Mouse (Mus musculus): ENCODE data around the gene Mtch2. TPM values are rescaled to one million over a fixed set of nuclear protein-coding genes. Genes with fewer than 3 reads are reported as not detected.
"Not testable (repeated sequence)": the region's sequence is repeated elsewhere in the genome, so short reads cannot be mapped to it uniquely, and the experiment has no call there.

Gene Mtch2
- 100 to 1,000 TPM; 146 to 157 TPM for total RNA-seq (2021)
- long read RNA-seq, experiment 1, transcript Mtch2-205 (13 exons, 2,596 nt): major isoform, 132 of 164 reads
- long read RNA-seq, experiment 1, partial matches to known transcripts: 6 of 164 reads
- long read RNA-seq, experiment 1, other reads (novel, unspliced or antisense): 25 of 164 reads
- long read RNA-seq, experiment 2, transcript Mtch2-205 (13 exons, 2,596 nt): major isoform, 109 of 132 reads
- long read RNA-seq, experiment 2, partial matches to known transcripts: 10 of 132 reads
- long read RNA-seq, experiment 2, other reads (novel, unspliced or antisense): 12 of 132 reads

DNA sequence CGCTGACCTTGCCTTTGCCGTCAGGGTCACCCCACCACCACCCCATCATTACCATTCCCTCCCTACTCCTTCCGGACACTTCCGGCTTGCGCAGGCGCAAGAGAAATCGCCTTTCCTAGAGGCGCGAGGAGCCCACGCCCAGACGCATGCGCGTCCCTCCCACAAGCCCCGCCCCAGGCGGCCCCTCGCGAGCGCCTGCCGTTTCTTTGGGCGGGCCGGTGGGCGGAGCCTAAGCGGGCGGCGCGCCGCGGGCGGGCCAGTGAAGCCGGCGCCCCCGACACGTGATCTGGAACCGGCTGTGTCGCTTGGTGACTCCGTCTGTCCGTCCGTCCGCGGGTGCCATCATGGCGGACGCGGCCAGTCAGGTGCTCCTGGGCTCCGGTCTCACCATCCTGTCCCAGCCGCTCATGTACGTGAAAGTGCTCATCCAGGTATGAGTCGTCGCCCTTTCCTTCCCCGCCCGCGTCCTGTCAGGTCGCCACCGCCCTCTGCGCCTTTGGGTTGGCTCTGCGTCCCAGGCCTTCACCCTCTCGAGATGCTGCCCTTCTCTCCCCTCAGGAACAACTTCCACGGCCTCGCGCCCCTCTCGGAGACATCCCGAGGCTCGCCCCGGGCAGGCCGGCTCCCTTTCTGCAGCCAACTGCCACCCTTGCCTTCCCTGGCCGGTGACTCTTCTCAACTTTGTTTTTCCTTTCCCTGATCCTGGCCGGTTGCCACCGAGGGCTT is at the start of gene Mtch2:
TSS of gene Mtch2 (plus strand) at position 201 of the 726 bp plus-strand sequence.
- peak; percentile 98 for DNase-seq (ENCODE audit: low spot score)

DNA sequence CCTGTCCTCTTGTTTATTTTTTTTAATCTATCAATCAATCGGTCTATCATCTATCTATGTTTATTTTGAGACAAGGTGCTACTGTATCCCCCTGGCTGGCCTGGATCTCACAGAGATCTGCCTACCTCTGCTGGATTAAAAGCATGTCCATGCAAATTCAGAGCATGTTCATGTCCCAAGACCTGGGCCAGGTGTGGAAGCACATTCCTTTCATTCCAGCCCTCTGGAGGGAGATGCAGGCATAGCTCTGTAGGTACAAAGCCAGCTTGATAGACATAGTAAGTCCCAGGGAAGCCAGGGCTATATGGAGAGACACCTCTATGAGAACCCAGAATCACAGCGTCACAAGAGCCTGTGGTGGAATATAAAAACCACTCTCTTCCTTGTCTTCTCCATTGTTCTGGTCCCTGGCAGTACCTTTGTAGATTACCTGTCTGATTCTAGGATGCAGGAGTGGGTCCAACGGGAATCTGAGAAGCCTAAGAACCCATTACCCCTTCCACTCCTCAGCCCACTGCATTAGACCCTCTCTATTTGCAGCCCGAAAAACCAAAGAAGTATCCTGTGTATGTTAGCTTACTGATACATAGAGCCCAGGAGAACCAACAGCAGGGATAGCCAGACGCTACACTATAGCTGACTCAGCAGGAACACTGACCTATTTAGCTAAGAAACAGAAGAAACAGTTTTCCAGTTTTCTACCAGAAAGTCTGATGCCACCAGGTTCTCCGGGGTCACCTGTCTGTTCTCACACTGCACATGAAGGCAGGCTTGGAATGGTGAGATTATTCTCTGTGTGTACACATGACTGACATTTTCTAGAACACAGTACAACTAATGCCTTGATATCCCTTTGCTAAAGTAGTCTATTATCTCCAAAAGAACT is 38.5 kb upstream of the Mtch2 start:
- no peak for DNase-seq (ENCODE audit: low spot score)

DNA sequence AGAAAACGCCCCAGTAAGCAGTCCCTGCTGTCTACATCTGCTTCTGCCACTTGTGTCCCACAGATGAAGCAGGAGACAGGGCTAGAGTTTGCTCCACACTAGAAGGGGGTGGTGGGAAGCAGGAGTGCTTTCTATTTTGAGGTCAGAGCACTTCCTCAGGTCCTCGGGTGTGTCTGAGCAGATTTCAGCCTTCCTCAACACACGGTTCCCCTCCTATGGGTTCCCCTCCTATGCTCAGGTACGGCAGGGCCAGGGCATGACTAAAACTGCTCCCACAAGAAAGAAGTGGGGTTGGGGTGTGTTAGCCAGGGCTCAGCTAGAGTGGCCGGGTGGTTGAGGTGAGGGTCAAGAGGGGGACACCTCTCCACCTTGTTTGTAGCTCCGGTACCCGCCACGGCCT is 36.2 kb upstream of the Mtch2 start:
- no peak for DNase-seq (ENCODE audit: low spot score)

- DNase-seq (ENCODE audit: low spot score): no peak
These were observed 31.7 kb upstream of the Mtch2 start for GRCm38 (mm10) chr2:90815266-90815665.

- no peak for DNase-seq (ENCODE audit: low spot score)
These were observed 30.8 kb upstream of the Mtch2 start for GRCm38 (mm10) chr2:90816144-90816543.

DNA sequence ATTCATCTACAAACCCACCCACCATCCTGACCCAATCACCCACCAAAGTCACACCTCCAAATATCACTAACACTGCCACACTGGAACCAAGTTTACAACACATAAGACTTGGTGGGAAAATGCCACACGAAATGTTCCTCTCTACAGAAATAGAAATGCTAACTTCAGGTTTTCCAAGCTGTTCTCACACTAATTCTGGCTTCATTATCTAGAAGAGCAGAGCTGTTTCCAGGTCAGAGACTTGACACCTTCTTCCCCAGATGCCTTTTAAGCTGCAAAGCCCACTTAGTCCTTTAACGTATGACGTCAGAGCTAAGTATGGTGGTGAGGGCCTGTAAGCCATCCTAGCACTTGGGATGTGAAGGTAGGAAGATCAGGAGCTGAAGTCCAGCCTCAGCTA is 28.2 kb upstream of the Mtch2 start:
- DNase-seq (ENCODE audit: low spot score): no peak

- no peak for DNase-seq (ENCODE audit: low spot score)
These were observed 26.1 kb upstream of the Mtch2 start for GRCm38 (mm10) chr2:90820894-90821293.

DNA sequence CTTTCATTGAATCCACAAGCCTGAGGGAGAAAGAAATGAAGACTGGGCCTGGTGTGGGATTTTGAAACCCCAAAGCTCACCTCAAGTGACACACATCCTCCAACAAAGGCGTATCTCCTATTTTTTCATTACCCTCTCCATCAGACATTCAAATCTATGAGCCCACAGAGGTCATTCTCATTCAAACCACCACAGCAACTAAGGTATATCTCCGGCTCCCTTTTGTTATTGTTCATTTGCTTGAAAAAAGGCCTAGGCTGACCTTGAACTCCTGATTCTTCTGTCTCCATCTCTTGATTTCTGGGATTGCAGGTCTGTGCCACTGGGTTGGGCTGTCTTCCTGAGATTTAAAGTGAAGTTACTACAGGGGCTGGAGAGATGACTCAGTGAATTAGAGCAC is 24.0 kb upstream of the Mtch2 start:
- no peak for DNase-seq (ENCODE audit: low spot score)

GRCm38 (mm10) chr2:90823781-90824180 is 23.2 kb upstream of the Mtch2 start:
- DNase-seq (ENCODE audit: low spot score): no peak

- not testable (repeated sequence) for DNase-seq (ENCODE audit: low spot score)
These were observed 22.4 kb upstream of the Mtch2 start for GRCm38 (mm10) chr2:90824528-90824927.

DNA sequence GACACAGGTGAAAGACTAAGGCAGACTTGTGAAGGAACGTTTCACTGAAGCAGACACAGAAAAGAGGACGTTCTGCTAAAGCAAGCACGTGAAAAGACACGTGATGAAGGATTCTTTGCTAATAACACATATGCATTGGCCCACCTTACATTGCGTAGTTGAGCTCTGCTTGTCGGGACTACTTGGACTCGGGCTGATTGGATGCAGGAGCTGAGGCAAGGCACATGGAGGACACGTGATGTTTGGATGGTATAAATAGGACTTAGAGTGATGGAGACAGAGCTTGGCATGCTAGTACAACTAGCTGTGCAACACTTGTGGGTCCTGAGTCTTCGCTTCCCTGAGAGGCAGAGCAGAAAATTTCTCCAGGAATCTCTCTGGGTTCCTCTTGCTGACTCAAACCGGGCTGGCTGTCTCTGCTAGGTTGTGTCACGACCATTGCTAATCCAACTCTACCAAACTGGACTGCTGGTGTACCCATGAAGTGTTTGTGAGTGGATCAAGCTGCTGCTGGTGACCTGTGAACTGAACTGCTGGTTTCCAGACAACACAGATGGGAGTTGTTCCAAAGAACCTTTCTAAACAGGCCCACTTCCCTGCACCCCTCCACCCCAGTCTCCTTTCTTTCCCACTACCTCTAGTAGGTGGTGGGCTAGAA is 21.3 kb upstream of the Mtch2 start:
- no peak for DNase-seq (ENCODE audit: low spot score)

GRCm38 (mm10) chr2:90828739-90829138 is 18.2 kb upstream of the Mtch2 start:
- no peak for DNase-seq (ENCODE audit: low spot score)

GRCm38 (mm10) chr2:90833502-90833901 is 13.5 kb upstream of the Mtch2 start:
- DNase-seq (ENCODE audit: low spot score): no peak

- DNase-seq (ENCODE audit: low spot score): no peak
These were observed 8.3 kb upstream of the Mtch2 start for GRCm38 (mm10) chr2:90838621-90839020.

- DNase-seq (ENCODE audit: low spot score): no peak
These were observed 3.3 kb upstream of the Mtch2 start for GRCm38 (mm10) chr2:90843666-90844065.

GRCm38 (mm10) chr2:90844262-90844661 is 2.7 kb upstream of the Mtch2 start:
- no peak for DNase-seq (ENCODE audit: low spot score)

DNA sequence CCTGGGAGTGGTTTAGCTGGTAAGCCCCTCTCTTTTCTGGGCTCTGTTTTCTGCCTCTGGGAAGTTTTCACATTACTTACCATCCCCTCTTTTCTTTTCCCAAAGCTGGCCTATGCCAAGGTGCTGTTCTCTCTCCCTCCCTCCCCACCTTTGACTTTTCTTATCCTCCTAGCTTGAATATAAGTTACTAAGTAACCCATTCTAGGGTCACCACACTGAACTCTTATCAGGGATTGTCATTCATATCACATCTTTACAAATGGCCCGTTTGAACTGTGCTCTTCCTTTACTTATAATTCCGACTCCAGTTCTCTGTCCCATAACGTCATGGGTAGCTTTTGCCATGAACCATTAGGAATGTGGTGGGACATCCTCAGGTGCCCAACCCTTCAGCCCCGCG is 1.7 kb upstream of the Mtch2 start:
- no peak for DNase-seq (ENCODE audit: low spot score)

GRCm38 (mm10) chr2:90846171-90846570 is 784 bp upstream of the Mtch2 start:
- peak; percentile 17 for DNase-seq (ENCODE audit: low spot score)

DNA sequence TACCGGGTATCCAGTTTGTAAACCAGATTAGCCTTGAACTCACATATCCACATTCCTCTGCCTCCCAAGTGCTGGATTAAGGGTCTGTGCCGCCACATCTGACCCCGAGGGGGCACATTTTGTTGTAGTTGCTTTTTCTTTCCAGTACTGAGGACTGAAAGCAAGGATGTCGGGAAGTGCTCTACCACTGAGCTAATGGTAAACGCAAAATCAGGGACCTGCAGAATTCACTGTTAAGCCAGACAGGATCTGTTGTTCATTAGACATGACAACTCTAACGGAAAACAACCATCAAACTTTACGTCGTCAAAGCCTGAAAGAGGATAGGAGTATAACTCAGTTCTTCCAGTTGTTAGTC is 379 bp upstream of the Mtch2 start:
- no peak for DNase-seq (ENCODE audit: low spot score)

DNA sequence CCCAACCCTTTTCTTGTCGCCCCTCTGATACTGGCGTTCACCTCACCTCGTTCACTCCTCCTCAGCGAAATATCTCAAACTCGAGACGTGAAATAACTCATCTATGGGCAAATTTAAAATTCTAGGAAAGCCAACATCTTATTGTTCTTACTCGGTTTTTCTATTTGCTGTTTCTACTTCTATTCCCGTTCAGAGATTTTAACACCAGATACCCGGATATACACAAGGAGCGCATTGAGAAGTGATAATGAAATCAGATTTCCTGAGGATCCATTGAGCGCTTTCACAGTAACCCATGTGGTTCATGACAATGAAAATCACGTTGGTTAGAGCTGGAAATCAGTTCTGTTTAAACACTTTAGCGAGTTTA is 711 bp downstream of the Mtch2 start:
- no peak for DNase-seq (ENCODE audit: low spot score)

DNA sequence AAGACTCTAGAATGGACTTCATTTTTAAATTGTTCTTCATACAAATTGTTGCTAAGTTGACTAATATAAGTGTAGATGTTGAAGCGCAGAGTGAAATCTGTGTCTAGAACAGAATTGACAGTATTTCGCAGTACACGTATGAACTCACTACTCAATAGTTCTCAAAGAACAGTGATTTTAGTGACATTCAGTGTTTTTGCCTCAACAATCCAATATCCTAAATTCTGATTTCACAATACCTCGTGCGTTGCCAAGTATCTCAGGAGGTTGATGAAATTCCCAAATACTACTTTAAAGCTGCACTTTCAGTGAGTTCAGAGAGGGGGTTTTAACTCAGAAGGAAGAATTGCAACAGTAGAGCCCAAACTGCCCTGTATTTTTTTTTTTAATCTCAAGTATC is 1.4 kb downstream of the Mtch2 start:
- DNase-seq (ENCODE audit: low spot score): peak; percentile 24

DNA sequence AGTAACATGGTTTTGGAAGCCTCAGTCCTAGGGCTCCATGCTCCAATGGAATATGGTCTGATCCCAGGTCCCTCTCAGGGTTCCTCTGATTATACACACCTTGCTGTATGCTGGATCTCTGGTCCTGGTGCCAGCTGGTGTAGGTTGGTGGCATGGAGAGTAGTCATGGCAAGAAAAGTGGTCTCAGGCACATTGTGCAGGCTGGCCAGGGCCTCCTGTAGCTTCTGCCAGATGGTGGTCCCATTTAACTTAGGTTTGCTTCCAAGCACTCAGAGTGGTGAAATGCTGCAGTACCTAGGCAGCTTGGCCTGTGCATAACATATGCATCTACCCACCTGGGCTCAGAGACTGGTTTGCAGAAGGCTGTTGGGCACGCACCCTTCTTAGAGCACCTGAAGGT is 3.4 kb downstream of the Mtch2 start:
- no peak for DNase-seq (ENCODE audit: low spot score)

All from gastrocnemius, adult 18-20 months (tissue).